Mouse (Mus musculus) bone marrow, adult 2 months (tissue): Measurements from ENCODE around the gene Kidins220.

Experiments
- CTCF ChIP-seq: fragments of 200-500 bp; IDR thresholded peaks from 2 replicates; pipeline ENCODE4 v1.5.1; 2011; ENCODE audit warnings: low read length, control low read depth; ENCODE audit not compliant: control insufficient read depth, insufficient read depth
- POLR2A ChIP-seq: fragments of 200-500 bp; IDR thresholded peaks from 2 replicates; pipeline ENCODE4 v1.6.1; 2011; ENCODE audit warnings: low read depth, mild to moderate bottlenecking, control low read depth, low read length, borderline replicate concordance; ENCODE audit not compliant: control insufficient read depth

GRCm38 (mm10) chr12:24928051-24928748 is 46.5 kb upstream of the Kidins220 start:
- TF ChIP-seq POLR2A, result no peak
- TF ChIP-seq CTCF, result no peak
